Mouse (Mus musculus) limb, embryonic 12.5 days (tissue): ENCODE data around the gene Notch4. TPM values are rescaled to one million over a fixed set of nuclear protein-coding genes. Genes with fewer than 3 reads are reported as not detected.
A peak's percentile ranks its signal among the peaks of the same experiment; 100 is the strongest.

Experiments used
- ATAC-seq: fragments of 200-750 bp; cut with Nextera tagmentation; 2 replicates; pipeline ENCODE4 v1.8.0; 2017; ENCODE audit warnings: low read depth, moderate TSS enrichment; ENCODE audit not compliant: insufficient number of reproducible peaks, insufficient read depth, low FRiP score, low TSS enrichment
- H3K27ac ChIP-seq: fragments of 300-500 bp; sonication (generic); 2 replicates; pipeline ENCODE4 v1.5.1; 2016; ENCODE audit warnings: mild to moderate bottlenecking, moderate library complexity
- H3K27me3 ChIP-seq: fragments of 300-500 bp; sonication (generic); 2 replicates; pipeline ENCODE4 v1.6.1; 2016; ENCODE audit warnings: mild to moderate bottlenecking, moderate library complexity
- H3K36me3 ChIP-seq: fragments of 300-500 bp; sonication (generic); 2 replicates; pipeline ENCODE4 v1.6.1; 2016; ENCODE audit warnings: mild to moderate bottlenecking, moderate library complexity
- H3K4me1 ChIP-seq: fragments of 300-500 bp; sonication (generic); replicated peaks from 2 replicates; pipeline ENCODE4 v1.6.1; 2016
- H3K4me2 ChIP-seq: fragments of 300-500 bp; sonication (generic); 2 replicates; pipeline ENCODE4 v1.6.1; 2016; ENCODE audit warnings: mild to moderate bottlenecking, moderate library complexity
- H3K4me3 ChIP-seq: fragments of 300-500 bp; sonication (generic); replicated peaks from 2 replicates; pipeline ENCODE4 v1.5.1; 2016; ENCODE audit warnings: mild to moderate bottlenecking
- H3K9ac ChIP-seq: fragments of 300-500 bp; sonication (generic); replicated peaks from 2 replicates; pipeline ENCODE4 v1.6.1; 2016; ENCODE audit warnings: mild to moderate bottlenecking, moderate library complexity
- H3K9me3 ChIP-seq: fragments of 300-500 bp; sonication (generic); 2 replicates; pipeline ENCODE4 v1.6.1; 2016; ENCODE audit warnings: mild to moderate bottlenecking, moderate library complexity
- WGBS: fragments of 180-500 bp; shearing (Covaris S2); methylation state at CpG from one replicate; pipeline ENCODE4 v1.1.7; 2016; 5-methylcytosine and 5-hydroxymethylcytosine counted together
- polyA plus RNA-seq: library from polyadenylated mRNA; unstranded; fragments of >200 nt; fragmentation: Nextera tagmentation; extraction: Ambion mirVana; gene quantifications from 2 replicates; pipeline ENCODE4 v1.2.1, GENCODE M21; 2016

The Notch4 gene
- polyA plus RNA-seq, 1 experiment from 2014 or later = 4.9 TPM

GRCm38 (mm10) chr17:34569919-34570318 is 5.9 kb downstream of the Notch4 start:
- Histone ChIP-seq H3K9ac (no peak overlapping the region), H3K27me3 (peaks cover 10% of the 10 kb centered on the region; the same call in 1 of the 2 replicates), H3K9me3 (no peaks in the 10 kb centered on the region), H3K4me3 (no peak overlapping the region), H3K4me2 (no peak overlapping the region), H3K36me3 (no peaks in the 10 kb centered on the region), H3K4me1 (peaks cover 8% of the 10 kb centered on the region), H3K27ac (no peak overlapping the region)
- 68% methylated on average over 4 of the region's 4 CpGs for WGBS
- ATAC-seq = no peak

- WGBS = 12% methylated on average over 5 of the region's 5 CpGs
- no peak overlapping the region for H3K4me2 ChIP-seq
- H3K27me3 ChIP-seq = peaks cover 10% of the 10 kb centered on the region; the same call in 1 of the 2 replicates
- H3K27ac ChIP-seq = no peak overlapping the region
- no peak overlapping the region for H3K9ac ChIP-seq
- H3K36me3 ChIP-seq = no peaks in the 10 kb centered on the region
- ATAC-seq = no peak
- H3K4me3 ChIP-seq = no peak overlapping the region
- H3K9me3 ChIP-seq = no peaks in the 10 kb centered on the region
- peaks cover 12% of the 10 kb centered on the region for H3K4me1 ChIP-seq
Observed at GRCm38 (mm10) chr17:34571875-34572274, 7.8 kb downstream of the Notch4 start.

- H3K9me3 ChIP-seq = no peaks in the 10 kb centered on the region
- H3K27me3 ChIP-seq = peaks cover 6% of the 10 kb centered on the region; the same call in 1 of the 2 replicates
- no peak overlapping the region for H3K4me2 ChIP-seq
- no peak for ATAC-seq
- H3K36me3 ChIP-seq = no peaks in the 10 kb centered on the region
- H3K4me1 ChIP-seq = peaks cover 9% of the 10 kb centered on the region
- WGBS = 18% methylated on average over 15 of the region's 15 CpGs
- H3K4me3 ChIP-seq = no peak overlapping the region
- H3K9ac ChIP-seq = no peak overlapping the region
- H3K27ac ChIP-seq = no peak overlapping the region
Observed at GRCm38 (mm10) chr17:34572361-34572760, 8.3 kb downstream of the Notch4 start.

GRCm38 (mm10) chr17:34576577-34576976 is 12.5 kb downstream of the Notch4 start:
- Histone ChIP-seq H3K9me3 (no peaks in the 10 kb centered on the region), H3K9ac (no peak overlapping the region), H3K36me3 (no peaks in the 10 kb centered on the region), H3K4me1 (peaks cover 6% of the 10 kb centered on the region), H3K27me3 (0 out of 2 replicates have a peak, but pooled peaks cover 4% of the 10 kb centered on the region), H3K4me3 (no peak overlapping the region), H3K4me2 (no peak overlapping the region), H3K27ac (no peak overlapping the region)
- WGBS = 72% methylated on average over 5 of the region's 5 CpGs
- no peak for ATAC-seq

- WGBS = 87% methylated on average over 3 of the region's 3 CpGs
Observed at GRCm38 (mm10) chr17:34578070-34578469, 14.0 kb downstream of the Notch4 start.

GRCm38 (mm10) chr17:34582528-34582927 is 18.5 kb downstream of the Notch4 start:
- Histone ChIP-seq H3K27ac (no peak overlapping the region), H3K4me1 (peaks cover 9% of the 10 kb centered on the region), H3K4me3 (no peak overlapping the region), H3K9me3 (no peaks in the 10 kb centered on the region), H3K27me3 (no peaks in the 10 kb centered on the region), H3K9ac (no peak overlapping the region), H3K4me2 (no peak overlapping the region), H3K36me3 (no peaks in the 10 kb centered on the region)
- no peak for ATAC-seq
- WGBS = 88% methylated on average over 12 of the region's 12 CpGs

More at GRCm38 (mm10) chr17:34578070-34578469, 14.0 kb downstream of the Notch4 start:
- ATAC-seq = no peak
- no peaks in the 10 kb centered on the region for H3K36me3 ChIP-seq
- no peaks in the 10 kb centered on the region for H3K9me3 ChIP-seq
- H3K9ac ChIP-seq = no peak overlapping the region
- 0 out of 2 replicates have a peak, but pooled peaks cover 4% of the 10 kb centered on the region for H3K27me3 ChIP-seq
- H3K27ac ChIP-seq = no peak overlapping the region
- H3K4me3 ChIP-seq = no peak overlapping the region
- no peak overlapping the region for H3K4me2 ChIP-seq
- peaks cover 6% of the 10 kb centered on the region; the same call in 1 of the 2 replicates for H3K4me1 ChIP-seq

- Histone ChIP-seq H3K4me1 (peaks cover 15% of the 10 kb centered on the region), H3K4me2 (no peak overlapping the region), H3K4me3 (no peak overlapping the region), H3K9ac (no peak overlapping the region; the same call in 1 of the 2 replicates), H3K9me3 (no peaks in the 10 kb centered on the region), H3K36me3 (no peaks in the 10 kb centered on the region), H3K27me3 (no peaks in the 10 kb centered on the region), H3K27ac (no peak overlapping the region)
- no peak for ATAC-seq
- 63% methylated on average over 7 of the region's 7 CpGs for WGBS
Observed at GRCm38 (mm10) chr17:34583397-34583796, 19.3 kb downstream of the Notch4 start.

- H3K4me1 ChIP-seq = peaks cover 19% of the 10 kb centered on the region
- 88% methylated on average over 8 of the region's 8 CpGs for WGBS
- H3K27me3 ChIP-seq = no peaks in the 10 kb centered on the region
- no peak overlapping the region for H3K4me3 ChIP-seq
- no peaks in the 10 kb centered on the region for H3K9me3 ChIP-seq
- H3K36me3 ChIP-seq = no peaks in the 10 kb centered on the region
- no peak overlapping the region for H3K27ac ChIP-seq
- H3K4me2 ChIP-seq = no peak overlapping the region
- no peak for ATAC-seq
- H3K9ac ChIP-seq = no peak overlapping the region; the same call in 1 of the 2 replicates
Observed at GRCm38 (mm10) chr17:34583819-34584218, 19.8 kb downstream of the Notch4 start.

- Histone ChIP-seq H3K27ac (no peak overlapping the region), H3K4me1 (peaks cover 32% of the 10 kb centered on the region), H3K9ac (no peak overlapping the region), H3K9me3 (no peaks in the 10 kb centered on the region), H3K27me3 (no peaks in the 10 kb centered on the region), H3K36me3 (no peaks in the 10 kb centered on the region), H3K4me3 (no peak overlapping the region), H3K4me2 (no peak overlapping the region)
- 91% methylated on average over 8 of the region's 8 CpGs for WGBS
- ATAC-seq = no peak
Observed at GRCm38 (mm10) chr17:34585121-34585520, 21.1 kb downstream of the Notch4 start.

- peak overlapping the region; percentile 91 for H3K9ac ChIP-seq
- peak overlapping the region; percentile 99 for H3K27ac ChIP-seq
- H3K4me1 ChIP-seq = peaks cover 42% of the 10 kb centered on the region
- peak overlapping the region; percentile 73 for H3K4me3 ChIP-seq
- no peak; the same call in 1 of the 2 replicates for ATAC-seq
- no peaks in the 10 kb centered on the region for H3K9me3 ChIP-seq
- H3K4me2 ChIP-seq = peak overlapping the region; percentile 90
- no peaks in the 10 kb centered on the region for H3K27me3 ChIP-seq
- no peaks in the 10 kb centered on the region for H3K36me3 ChIP-seq
- WGBS = 27% methylated on average over 32 of the region's 32 CpGs
Observed at GRCm38 (mm10) chr17:34585877-34586771, 22.1 kb downstream of the Notch4 start.

GRCm38 (mm10) chr17:34586796-34587422 is 22.8 kb downstream of the Notch4 start:
- WGBS = under 1% methylated on average over 38 of the region's 38 CpGs

More at GRCm38 (mm10) chr17:34586796-34587422, 22.8 kb downstream of the Notch4 start:
- Histone ChIP-seq H3K4me2 (peak overlapping the region; percentile 90), H3K9ac (peak overlapping the region; percentile 91), H3K36me3 (no peaks in the 10 kb centered on the region), H3K4me3 (peak overlapping the region; percentile 73), H3K9me3 (no peaks in the 10 kb centered on the region), H3K27me3 (no peaks in the 10 kb centered on the region), H3K4me1 (peaks cover 49% of the 10 kb centered on the region), H3K27ac (peak overlapping the region; percentile 99)
- ATAC-seq = peak; percentile 80
